Mouse (Mus musculus) G1E-ER4 (cell line): ENCODE measurements around the gene Ajm1. TPM values are rescaled to one million over a fixed set of nuclear protein-coding genes. Genes with fewer than 3 reads are reported as not detected.

ENCODE experiments used
- GATA1 ChIP-seq: IDR thresholded peaks from one replicate; pipeline ENCODE4 v1.8.0; 2012; ENCODE audit warnings: low read length, inconsistent platforms
- polyA plus RNA-seq: library from polyadenylated mRNA; stranded (reverse); fragments of >175 nt; gene quantifications from 2 replicates; pipeline ENCODE4 v1.2.3, GENCODE M21; 2012

Ajm1 gene
- polyA plus RNA-seq, 1 experiment: 0.13 TPM

GRCm38 (mm10) chr2:25591863-25592262 is 10.3 kb upstream of the Ajm1 start:
- no peak for TF ChIP-seq GATA1

GRCm38 (mm10) chr2:25588227-25588907 is 6.8 kb upstream of the Ajm1 start:
- no peak for TF ChIP-seq GATA1

GRCm38 (mm10) chr2:25587290-25587689 is 5.7 kb upstream of the Ajm1 start:
- TF ChIP-seq GATA1: no peak

- no peak for TF ChIP-seq GATA1
Measured at GRCm38 (mm10) chr2:25585601-25586000, 4.0 kb upstream of the Ajm1 start.

- no peak for TF ChIP-seq GATA1
Measured at GRCm38 (mm10) chr2:25584856-25585255, 3.3 kb upstream of the Ajm1 start.

GRCm38 (mm10) chr2:25584152-25584551 is 2.6 kb upstream of the Ajm1 start:
- TF ChIP-seq GATA1: no peak

DNA sequence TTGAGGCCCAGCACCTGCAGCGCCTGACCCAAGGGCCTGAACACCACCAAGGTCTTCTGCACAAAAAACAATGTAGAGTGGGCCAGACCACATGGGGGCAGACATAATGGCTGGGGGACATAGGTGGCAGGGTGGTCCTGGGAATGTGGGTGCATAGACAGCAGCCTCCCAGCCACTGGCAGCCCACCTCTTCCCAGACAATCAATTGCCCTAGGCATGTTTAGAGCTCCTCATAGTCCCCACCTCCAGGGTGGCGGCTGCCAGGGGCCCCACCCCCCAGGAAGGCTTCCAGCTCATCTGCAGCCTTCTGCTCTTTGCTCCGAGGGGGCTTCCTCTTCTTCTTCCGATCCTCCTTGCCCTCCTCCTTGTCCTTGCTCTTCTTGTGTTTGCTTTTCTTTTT is 2.0 kb upstream of the Ajm1 start:
- no peak for TF ChIP-seq GATA1

- TF ChIP-seq GATA1: no peak
Measured at GRCm38 (mm10) chr2:25583120-25583481, 1.5 kb upstream of the Ajm1 start.

DNA sequence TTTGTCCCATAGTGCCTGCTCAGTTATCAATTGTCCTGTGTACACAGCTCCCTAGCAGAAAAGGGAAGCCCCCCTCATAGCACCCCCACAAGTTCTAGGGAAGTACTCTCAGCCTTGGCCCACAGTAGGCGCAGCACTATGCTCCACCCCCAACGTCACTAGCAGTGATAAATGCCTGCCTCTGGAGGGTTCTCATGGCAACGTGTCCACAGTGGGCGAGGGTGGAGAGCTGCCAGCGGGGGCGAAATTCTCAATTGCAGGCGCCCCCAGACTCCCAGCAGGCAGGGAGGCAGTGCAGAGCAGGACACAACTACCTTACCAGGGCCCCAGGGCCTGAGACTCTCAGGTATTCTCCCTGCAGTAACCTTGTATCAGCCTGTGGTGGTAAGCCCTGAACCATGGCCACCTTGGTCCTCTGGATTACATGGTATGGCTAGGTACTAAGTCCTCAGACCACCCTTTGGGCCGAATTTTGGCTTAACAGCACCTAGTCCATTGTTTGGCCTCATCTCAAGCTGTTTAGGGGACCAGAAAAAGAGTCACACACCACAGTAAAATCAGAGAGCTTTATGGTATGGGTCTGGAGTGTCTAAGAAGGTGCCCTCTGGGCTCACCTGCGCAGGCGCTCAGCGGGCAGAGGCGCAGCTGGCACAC is 1.0 kb upstream of the Ajm1 start:
- TF ChIP-seq GATA1: no peak

GRCm38 (mm10) chr2:25581901-25582301 is 344 bp upstream of the Ajm1 start:
- no peak for TF ChIP-seq GATA1

GRCm38 (mm10) chr2:25580621-25581101 is 896 bp downstream of the Ajm1 start:
- no peak for TF ChIP-seq GATA1

DNA sequence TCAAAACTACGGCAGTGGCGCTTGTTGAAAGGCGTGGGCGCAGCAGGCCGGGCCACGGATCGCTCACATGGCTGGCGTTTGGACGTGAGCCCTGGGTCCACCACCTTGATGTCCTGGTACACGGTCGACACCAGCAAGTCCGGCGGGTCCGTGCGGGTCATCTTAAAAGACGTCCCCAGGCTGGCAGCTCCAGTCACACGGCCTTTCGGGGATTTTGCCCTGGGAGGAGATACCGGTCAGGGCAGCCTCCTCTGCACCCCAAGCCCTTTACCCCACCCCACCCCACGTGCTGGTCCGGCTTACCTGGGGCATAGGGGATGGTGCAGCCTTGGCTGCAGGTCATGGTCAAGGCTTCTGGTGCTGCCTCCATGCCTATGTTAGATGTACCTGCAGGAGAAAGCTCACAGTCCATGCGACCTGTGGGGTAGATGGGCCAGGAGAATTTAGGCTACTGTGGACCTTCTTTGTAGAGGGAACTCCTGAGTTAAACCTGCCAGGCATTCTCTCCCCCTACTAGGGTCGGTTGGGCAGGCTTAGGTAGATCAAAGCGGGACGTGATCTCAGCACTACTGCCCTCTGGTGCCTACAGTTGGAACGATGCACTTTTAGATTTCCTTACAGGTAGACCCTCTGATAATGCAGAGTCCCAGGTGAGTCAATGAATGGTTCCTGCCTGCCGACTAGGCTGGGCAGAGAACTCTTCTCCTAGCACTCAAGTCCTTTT is 1.7 kb downstream of the Ajm1 start:
- no peak for TF ChIP-seq GATA1

GRCm38 (mm10) chr2:25578796-25579736 is 2.5 kb downstream of the Ajm1 start:
- no peak for TF ChIP-seq GATA1

GRCm38 (mm10) chr2:25577951-25578795 is 3.4 kb downstream of the Ajm1 start:
- TF ChIP-seq GATA1: no peak
